Mouse (Mus musculus): ENCODE measurements around the gene Dgki.

Gene Dgki

DNA sequence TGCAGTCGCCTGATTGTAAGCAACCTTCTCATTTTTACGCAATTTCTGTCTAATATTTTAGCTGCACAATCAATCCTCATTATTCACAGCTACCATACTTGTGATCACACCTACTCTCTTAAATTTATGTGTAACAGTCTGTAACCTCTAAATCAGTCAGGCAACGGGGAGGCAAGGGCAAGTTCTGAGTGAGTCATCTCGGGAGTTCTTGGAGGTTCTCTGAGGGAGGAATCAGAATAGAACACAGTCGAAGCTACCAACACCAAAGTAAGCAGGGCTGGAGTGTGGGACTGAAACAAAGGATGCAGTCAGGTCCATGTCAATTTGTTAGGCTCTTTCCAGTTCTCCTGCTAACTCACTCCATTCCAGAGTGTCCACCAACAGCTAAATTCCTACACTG, 17.9 kb upstream of the Dgki start:
- TF ChIP-seq GATA4 (IDR thresholded peaks at IDR 0.05; ENCODE audit: insufficient replicate concordance, low read length): no peak

GRCm38 (mm10) chr6:37315440-37315839, 15.5 kb upstream of the Dgki start:
- TF ChIP-seq GATA4 (IDR thresholded peaks at IDR 0.05; ENCODE audit: insufficient replicate concordance, low read length): no peak

- no peak for TF ChIP-seq GATA4 (IDR thresholded peaks at IDR 0.05; ENCODE audit: insufficient replicate concordance, low read length)
Measured at GRCm38 (mm10) chr6:37310601-37311000, 10.6 kb upstream of the Dgki start.

DNA sequence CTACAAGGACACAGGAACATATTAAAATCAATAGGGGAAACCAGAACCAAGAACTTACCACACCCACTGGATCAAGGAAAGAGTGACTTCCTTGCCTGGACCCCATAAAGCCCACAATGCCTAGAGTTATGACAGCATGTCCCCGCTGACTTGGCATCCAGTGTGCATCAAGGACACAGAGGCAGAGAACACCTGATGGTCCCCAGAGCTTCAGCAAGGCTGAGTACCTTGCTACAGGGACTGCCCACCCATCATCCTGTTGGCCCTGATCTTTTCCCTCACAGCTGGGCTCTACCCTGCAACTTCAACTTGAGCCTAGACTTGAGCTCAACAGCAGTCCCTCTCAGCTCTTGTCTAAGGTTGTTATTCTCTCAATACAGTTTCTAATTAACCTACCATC, 6.6 kb upstream of the Dgki start:
- TF ChIP-seq GATA4 (IDR thresholded peaks at IDR 0.05; ENCODE audit: insufficient replicate concordance, low read length): no peak

GRCm38 (mm10) chr6:37300492-37300891, 508 bp upstream of the Dgki start:
- TF ChIP-seq GATA4 (IDR thresholded peaks at IDR 0.05; ENCODE audit: insufficient replicate concordance, low read length): no peak

DNA sequence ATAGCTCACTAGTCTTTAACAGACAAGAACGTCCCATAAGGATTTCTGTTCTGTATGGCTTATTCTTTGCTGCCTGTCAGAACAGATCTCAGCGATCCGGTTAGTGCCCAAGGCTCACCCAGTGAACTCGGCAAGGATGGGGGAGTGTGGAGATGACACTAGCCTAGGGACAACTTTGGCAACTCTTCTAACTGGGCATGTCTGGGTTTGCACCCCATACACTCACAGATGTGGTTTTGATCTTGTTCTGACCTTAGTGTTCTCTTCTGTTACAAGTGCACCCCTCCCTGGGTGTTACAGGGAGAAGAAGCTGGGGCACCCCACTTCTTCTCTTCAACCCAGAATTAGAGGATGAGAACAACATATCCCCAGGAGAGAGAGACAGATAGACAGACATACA, 1.0 kb downstream of the Dgki start:
- TF ChIP-seq GATA4 (IDR thresholded peaks at IDR 0.05; ENCODE audit: insufficient replicate concordance, low read length): no peak

DNA sequence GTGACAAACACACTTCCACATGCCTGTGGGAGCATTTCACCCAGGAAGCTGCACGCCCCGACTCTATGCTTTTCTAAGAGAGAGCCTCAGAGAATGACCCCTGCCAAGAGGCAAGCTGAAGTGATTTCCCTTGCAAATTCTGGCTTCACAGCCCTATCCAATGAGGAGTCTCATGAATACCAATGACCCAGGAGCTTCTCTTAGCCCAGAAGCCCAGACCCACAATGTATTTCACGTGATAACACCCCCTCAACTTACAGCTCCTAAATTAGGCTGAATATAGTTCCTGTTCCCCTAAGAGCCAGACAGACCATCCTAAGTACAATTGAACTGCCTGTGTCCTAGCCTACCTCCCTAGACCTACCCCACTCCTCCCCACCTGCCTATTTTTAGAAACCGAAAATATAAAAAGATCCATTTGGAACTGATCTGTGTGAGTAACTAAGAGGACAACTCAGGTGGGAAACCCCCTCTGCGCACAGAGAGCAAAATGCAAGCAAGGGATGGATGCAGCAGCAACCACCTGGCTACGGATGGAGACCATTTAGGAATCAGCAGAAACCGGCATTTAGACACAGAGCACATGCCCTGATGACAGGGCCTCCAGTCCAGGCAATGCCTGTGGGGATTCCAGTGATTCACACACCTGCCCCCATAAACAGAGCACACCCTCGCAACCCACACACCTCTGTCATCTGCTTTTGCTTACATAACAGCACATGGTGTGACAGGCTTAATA, 2.1 kb downstream of the Dgki start:
- no peak for TF ChIP-seq GATA4 (IDR thresholded peaks at IDR 0.05; ENCODE audit: insufficient replicate concordance, low read length)

- TF ChIP-seq GATA4 (IDR thresholded peaks at IDR 0.05; ENCODE audit: insufficient replicate concordance, low read length): no peak
Measured at GRCm38 (mm10) chr6:37292068-37292467, 7.9 kb downstream of the Dgki start.

DNA sequence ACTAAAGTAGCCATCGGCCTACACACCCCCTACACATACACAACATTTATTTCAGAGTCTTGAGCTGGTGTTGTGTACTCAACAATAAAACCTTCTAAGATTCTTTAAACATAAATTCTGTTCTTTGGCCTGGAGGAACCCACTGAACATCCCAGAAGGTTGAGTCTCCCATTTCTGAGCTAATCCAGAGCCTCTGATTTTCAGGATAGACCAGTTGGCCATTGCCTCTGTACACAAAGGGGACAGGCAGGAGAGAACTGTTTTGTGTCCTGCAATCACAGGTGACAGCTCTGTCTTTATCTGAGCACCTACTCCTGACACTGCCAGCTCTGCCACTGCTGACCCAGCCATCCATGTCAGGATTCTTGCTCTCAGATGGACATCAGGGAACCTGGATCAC, 8.8 kb downstream of the Dgki start:
- TF ChIP-seq GATA4 (IDR thresholded peaks at IDR 0.05; ENCODE audit: insufficient replicate concordance, low read length): no peak

DNA sequence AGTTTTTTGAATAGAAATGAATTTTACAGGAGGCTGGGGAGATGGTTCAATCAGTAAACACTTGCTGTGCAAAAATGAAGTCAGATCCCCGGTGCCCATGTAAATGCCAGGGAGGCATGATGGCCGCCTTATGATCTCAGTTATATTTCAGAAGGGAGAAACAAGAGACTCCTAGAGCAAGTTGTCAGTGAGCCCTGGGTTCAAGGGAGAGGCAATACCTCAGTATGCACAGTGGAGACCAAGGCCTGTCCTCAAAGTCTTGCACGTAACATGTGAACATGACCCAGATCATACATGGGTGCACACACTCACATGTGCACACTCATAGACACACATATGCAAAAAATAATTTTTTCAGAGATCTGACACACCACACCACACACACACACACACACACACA, 9.3 kb downstream of the Dgki start:
- TF ChIP-seq GATA4 (IDR thresholded peaks at IDR 0.05; ENCODE audit: insufficient replicate concordance, low read length): no peak

DNA sequence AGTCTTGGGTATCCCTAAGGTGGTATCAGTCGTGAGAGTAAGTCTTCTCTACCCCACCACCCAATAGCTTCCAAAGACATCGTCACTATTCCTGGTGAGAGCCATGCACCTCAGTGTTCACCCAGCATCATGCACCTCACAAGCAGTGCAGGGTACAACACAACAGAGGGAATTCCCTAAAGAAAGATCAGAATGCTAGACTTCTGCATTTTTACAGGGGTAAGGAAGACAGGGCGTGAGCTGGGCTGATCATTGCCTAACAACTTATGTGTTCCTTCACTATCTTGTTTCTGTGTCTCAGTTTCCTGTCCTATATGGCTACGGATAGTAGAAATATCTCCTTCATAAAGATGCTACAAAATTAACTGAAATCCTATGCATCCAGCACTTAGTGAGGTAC, 13.8 kb downstream of the Dgki start:
- TF ChIP-seq GATA4 (IDR thresholded peaks at IDR 0.05; ENCODE audit: insufficient replicate concordance, low read length): no peak

DNA sequence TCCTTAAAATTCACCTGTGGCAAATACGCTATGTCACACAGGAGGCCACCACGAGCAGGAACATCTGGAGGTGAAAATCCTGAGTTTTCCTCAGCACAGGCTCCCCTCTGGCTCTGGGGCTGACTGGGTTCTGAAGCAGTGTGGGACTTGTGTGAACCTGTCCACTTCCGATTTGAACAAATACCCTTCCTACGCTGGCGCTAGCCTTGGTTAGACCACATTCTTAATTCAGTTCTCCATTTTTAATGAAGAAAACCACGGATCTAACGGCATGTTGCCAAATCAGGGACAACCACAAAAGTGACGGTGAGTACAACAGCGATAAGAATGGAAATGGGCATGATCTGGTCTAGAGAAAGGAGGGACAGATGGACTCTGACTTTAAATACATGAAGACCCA, 15.1 kb downstream of the Dgki start:
- TF ChIP-seq GATA4 (IDR thresholded peaks at IDR 0.05; ENCODE audit: insufficient replicate concordance, low read length): no peak

GRCm38 (mm10) chr6:37283336-37283735, 16.6 kb downstream of the Dgki start:
- TF ChIP-seq GATA4 (IDR thresholded peaks at IDR 0.05; ENCODE audit: insufficient replicate concordance, low read length): no peak

- no peak for TF ChIP-seq GATA4 (IDR thresholded peaks at IDR 0.05; ENCODE audit: insufficient replicate concordance, low read length)
Measured at GRCm38 (mm10) chr6:37282659-37283058, 17.3 kb downstream of the Dgki start.

GRCm38 (mm10) chr6:37276834-37277715, 22.9 kb downstream of the Dgki start:
- TF ChIP-seq GATA4 (IDR thresholded peaks at IDR 0.05; ENCODE audit: insufficient replicate concordance, low read length): no peak

DNA sequence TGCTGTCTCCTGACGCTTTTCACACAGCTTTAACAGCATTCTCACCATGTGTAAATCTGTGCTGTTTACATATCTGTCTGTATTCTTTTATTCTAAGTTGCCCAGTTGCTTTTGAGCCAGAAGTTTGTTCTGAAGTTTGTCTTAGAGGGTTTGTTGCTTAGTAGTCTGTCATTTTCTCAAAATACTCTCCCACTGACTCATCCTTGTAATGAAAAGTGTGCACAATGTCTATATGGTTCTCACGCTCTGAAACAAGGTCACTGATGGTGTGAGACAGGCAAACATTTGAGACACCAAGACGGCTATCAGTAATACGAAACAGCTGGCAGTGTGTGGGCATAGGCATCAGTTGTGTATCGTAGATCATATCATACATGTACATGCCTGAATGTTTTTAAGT, 23.8 kb downstream of the Dgki start:
- no peak for TF ChIP-seq GATA4 (IDR thresholded peaks at IDR 0.05; ENCODE audit: insufficient replicate concordance, low read length)
